Mouse (Mus musculus) liver, embryonic 13.5 days (tissue): Measurements from ENCODE around the gene Ppa1. TPM values are rescaled to one million over a fixed set of nuclear protein-coding genes. Genes with fewer than 3 reads are reported as not detected.

ENCODE experiments used
- ATAC-seq: fragments of 200-750 bp; cut with Nextera tagmentation; 2 replicates; pipeline ENCODE4 v1.8.0; 2017; ENCODE audit warnings: low read depth, mild to moderate bottlenecking, moderate number of reproducible peaks, moderate library complexity
- DNase-seq: peaks from one replicate; pipeline ENCODE4 v3.0.0; 2022
- H3K27ac ChIP-seq: fragments of 300-500 bp; sonication (generic); 2 replicates; pipeline ENCODE4 v1.5.1; 2015; ENCODE audit warnings: moderate library complexity, mild to moderate bottlenecking, inconsistent platforms
- H3K27me3 ChIP-seq: fragments of 300-500 bp; sonication (generic); 2 replicates; pipeline ENCODE4 v1.6.1; 2015; ENCODE audit warnings: mild to moderate bottlenecking, inconsistent platforms
- H3K36me3 ChIP-seq: fragments of 300-500 bp; sonication (generic); 2 replicates; pipeline ENCODE4 v1.6.1; 2015; ENCODE audit warnings: mild to moderate bottlenecking, inconsistent platforms
- H3K4me1 ChIP-seq: fragments of 300-500 bp; sonication (generic); replicated peaks from 2 replicates; pipeline ENCODE4 v1.6.1; 2015; ENCODE audit warnings: inconsistent platforms
- H3K4me2 ChIP-seq: fragments of 300-500 bp; sonication (generic); 2 replicates; pipeline ENCODE4 v1.6.1; 2015; ENCODE audit warnings: inconsistent platforms, mild to moderate bottlenecking, moderate library complexity
- H3K4me3 ChIP-seq: fragments of 300-500 bp; sonication (generic); replicated peaks from 2 replicates; pipeline ENCODE4 v1.5.1; 2015; ENCODE audit warnings: mild to moderate bottlenecking, inconsistent platforms
- H3K9ac ChIP-seq: fragments of 300-500 bp; sonication (generic); 2 replicates; pipeline ENCODE4 v1.6.1; 2015; ENCODE audit warnings: mild to moderate bottlenecking, inconsistent platforms
- H3K9me3 ChIP-seq: fragments of 300-500 bp; sonication (generic); replicated peaks from 2 replicates; pipeline ENCODE4 v1.6.1; 2016; ENCODE audit warnings: inconsistent platforms
- WGBS: fragments of 180-500 bp; shearing (Covaris S2); methylation state at CpG from one replicate; pipeline ENCODE4 v1.1.7; 2015; ENCODE audit not compliant: insufficient replicate concordance; 5-methylcytosine and 5-hydroxymethylcytosine counted together
- polyA plus RNA-seq: library from polyadenylated mRNA; unstranded; fragments of >200 nt; fragmentation: Nextera tagmentation; extraction: Ambion mirVana; gene quantifications from 2 replicates; pipeline ENCODE4 v1.2.1, GENCODE M21; 2015

Ppa1 gene
- polyA plus RNA-seq, 1 experiment from 2014 or later: 140 TPM

- Histone ChIP-seq H3K9me3 (no peaks in the 10 kb centered on the region), H3K9ac (peak overlapping the region; percentile 89), H3K4me3 (peak overlapping the region; percentile 87), H3K27me3 (peaks cover 3% of the 10 kb centered on the region; the same call in 1 of the 2 replicates), H3K27ac (peak overlapping the region; percentile 81), H3K36me3 (peaks cover 18% of the 10 kb centered on the region; the same call in 1 of the 2 replicates), H3K4me1 (peaks cover 30% of the 10 kb centered on the region), H3K4me2 (peak overlapping the region; percentile 96)
- ATAC-seq (peak; percentile 78), DNase-seq (peak; percentile 53)
- WGBS: under 1% methylated on average over 49 of the region's 49 CpGs
Measured at GRCm38 (mm10) chr10:61648737-61649645, 639 bp downstream of the Ppa1 start.

GRCm38 (mm10) chr10:61654105-61654504 is 5.8 kb downstream of the Ppa1 start:
- Histone ChIP-seq H3K4me1 (peaks cover 21% of the 10 kb centered on the region), H3K4me2 (no peak overlapping the region), H3K36me3 (peaks cover 42% of the 10 kb centered on the region), H3K9ac (no peak overlapping the region), H3K4me3 (no peak overlapping the region), H3K27me3 (no peaks in the 10 kb centered on the region), H3K9me3 (no peaks in the 10 kb centered on the region), H3K27ac (no peak overlapping the region)
- WGBS: 80% methylated on average over 4 of the region's 4 CpGs
- DNase-seq (no peak), ATAC-seq (no peak)

- DNase-seq: no peak
- WGBS: 74% methylated on average over 7 of the region's 7 CpGs
Measured at GRCm38 (mm10) chr10:61654691-61655090, 6.3 kb downstream of the Ppa1 start.

GRCm38 (mm10) chr10:61655188-61655587 is 6.8 kb downstream of the Ppa1 start:
- Histone ChIP-seq H3K4me2 (no peak overlapping the region), H3K27ac (no peak overlapping the region), H3K27me3 (no peaks in the 10 kb centered on the region), H3K4me3 (no peak overlapping the region), H3K9ac (no peak overlapping the region), H3K36me3 (peaks cover 53% of the 10 kb centered on the region), H3K4me1 (peaks cover 11% of the 10 kb centered on the region), H3K9me3 (no peaks in the 10 kb centered on the region)
- 80% methylated on average over 3 of the region's 3 CpGs for WGBS
- ATAC-seq (no peak), DNase-seq (no peak)

More at GRCm38 (mm10) chr10:61654691-61655090, 6.3 kb downstream of the Ppa1 start:
- Histone ChIP-seq H3K36me3 (peaks cover 48% of the 10 kb centered on the region), H3K9me3 (no peaks in the 10 kb centered on the region), H3K4me1 (peaks cover 15% of the 10 kb centered on the region), H3K27ac (no peak overlapping the region), H3K4me3 (no peak overlapping the region), H3K9ac (no peak overlapping the region), H3K4me2 (no peak overlapping the region), H3K27me3 (no peaks in the 10 kb centered on the region)
- ATAC-seq: no peak

- Histone ChIP-seq H3K36me3 (peaks cover 65% of the 10 kb centered on the region), H3K4me2 (no peak overlapping the region), H3K9ac (no peak overlapping the region), H3K9me3 (no peaks in the 10 kb centered on the region), H3K27ac (no peak overlapping the region), H3K4me3 (no peak overlapping the region), H3K4me1 (0 out of 2 replicates have a peak, but pooled peaks cover 4% of the 10 kb centered on the region), H3K27me3 (no peaks in the 10 kb centered on the region)
- 72% methylated on average over 18 of the region's 18 CpGs for WGBS
- ATAC-seq (no peak), DNase-seq (no peak)
Measured at GRCm38 (mm10) chr10:61656928-61657882, 8.9 kb downstream of the Ppa1 start.

DNA sequence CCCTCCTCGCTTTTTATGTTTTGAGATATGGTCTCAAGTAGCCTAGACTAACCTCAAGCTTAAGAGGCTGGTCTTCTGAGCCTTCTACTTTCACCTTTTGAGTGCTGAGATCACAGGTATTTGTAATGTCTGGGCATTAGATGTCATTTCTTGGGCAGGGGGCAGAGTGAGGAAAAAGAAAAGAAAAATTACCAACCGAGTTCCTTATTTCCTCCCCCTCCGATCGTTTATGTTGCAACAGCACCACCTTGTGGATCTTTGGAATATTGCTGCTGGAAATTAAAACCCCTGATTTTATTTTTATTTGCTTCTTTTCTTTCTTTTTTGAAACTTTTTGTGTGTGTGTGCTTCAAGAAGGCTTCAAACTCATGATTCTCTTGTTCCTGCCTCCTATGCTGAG is 9.6 kb downstream of the Ppa1 start:
- Histone ChIP-seq H3K36me3 (peaks cover 65% of the 10 kb centered on the region), H3K27ac (no peak overlapping the region), H3K4me2 (no peak overlapping the region), H3K4me3 (no peak overlapping the region), H3K9me3 (no peaks in the 10 kb centered on the region), H3K4me1 (0 out of 2 replicates have a peak, but pooled peaks cover 4% of the 10 kb centered on the region), H3K9ac (no peak overlapping the region), H3K27me3 (no peaks in the 10 kb centered on the region)
- 25% methylated on average over 4 of the region's 4 CpGs for WGBS
- no peak for DNase-seq
- no peak for ATAC-seq

- Histone ChIP-seq H3K36me3 (peaks cover 74% of the 10 kb centered on the region), H3K4me3 (no peak overlapping the region), H3K4me1 (no peaks in the 10 kb centered on the region), H3K9me3 (no peaks in the 10 kb centered on the region), H3K9ac (no peak overlapping the region), H3K27me3 (no peaks in the 10 kb centered on the region), H3K27ac (no peak overlapping the region), H3K4me2 (no peak overlapping the region)
- DNase-seq (no peak), ATAC-seq (no peak)
- 75% methylated on average over 8 of the region's 8 CpGs for WGBS
Measured at GRCm38 (mm10) chr10:61661887-61662286, 13.5 kb downstream of the Ppa1 start.

DNA sequence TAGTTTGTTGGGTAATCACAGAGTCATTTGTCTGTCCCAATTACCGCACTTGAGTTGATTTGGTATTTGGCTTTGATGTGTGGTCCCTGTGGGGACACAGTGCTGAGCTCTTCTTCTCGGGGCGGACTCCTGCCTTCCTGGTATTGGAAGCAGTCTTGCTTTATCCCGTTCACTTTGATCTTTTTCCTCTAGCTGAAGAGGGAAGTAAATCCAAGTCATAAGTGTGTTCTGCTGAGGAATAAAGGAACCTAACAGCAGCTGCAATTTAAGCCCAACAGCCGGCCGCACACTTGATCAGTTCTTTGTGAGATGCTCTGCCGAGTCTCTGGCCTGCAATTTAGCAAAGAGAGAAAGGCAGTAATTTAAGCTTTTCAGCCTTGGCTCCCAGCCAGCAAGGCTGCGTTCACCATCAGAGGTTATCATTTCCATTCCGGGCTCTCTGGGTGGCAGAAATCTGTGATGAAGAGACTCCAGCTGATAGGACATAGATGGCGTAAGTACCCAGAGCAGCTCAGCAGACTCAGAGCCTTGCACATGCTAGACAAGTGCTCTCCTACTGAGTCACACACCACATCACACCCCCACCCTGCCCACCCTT is 14.1 kb downstream of the Ppa1 start:
- no peak for ATAC-seq
- no peaks in the 10 kb centered on the region for H3K9me3 ChIP-seq
- DNase-seq: no peak
- peaks cover 74% of the 10 kb centered on the region for H3K36me3 ChIP-seq
- no peak overlapping the region for H3K9ac ChIP-seq
- no peak overlapping the region for H3K4me2 ChIP-seq
- H3K4me3 ChIP-seq: no peak overlapping the region
- no peaks in the 10 kb centered on the region for H3K4me1 ChIP-seq
- H3K27me3 ChIP-seq: no peaks in the 10 kb centered on the region
- 72% methylated on average over 10 of the region's 10 CpGs for WGBS
- H3K27ac ChIP-seq: no peak overlapping the region

DNA sequence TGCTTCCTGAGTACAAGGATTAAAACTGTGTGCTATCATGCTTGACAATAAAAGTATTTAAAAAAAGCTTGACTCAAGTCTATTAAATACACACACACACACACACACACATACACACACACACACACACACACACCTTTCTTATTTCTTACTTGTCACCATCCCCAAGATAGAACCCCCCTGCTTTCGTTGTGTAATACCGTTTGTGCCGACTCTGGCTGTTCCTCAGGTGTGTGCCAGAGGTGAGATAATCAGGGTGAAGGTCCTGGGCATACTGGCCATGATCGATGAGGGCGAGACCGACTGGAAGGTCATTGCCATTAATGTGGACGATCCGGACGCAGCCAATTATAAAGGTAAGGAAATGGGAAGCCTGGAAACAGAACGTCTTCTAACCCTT is 16.8 kb downstream of the Ppa1 start:
- Histone ChIP-seq H3K9me3 (no peaks in the 10 kb centered on the region), H3K27ac (no peak overlapping the region), H3K4me3 (no peak overlapping the region), H3K36me3 (peaks cover 83% of the 10 kb centered on the region), H3K27me3 (no peaks in the 10 kb centered on the region), H3K9ac (no peak overlapping the region), H3K4me1 (peaks cover 11% of the 10 kb centered on the region), H3K4me2 (no peak overlapping the region)
- ATAC-seq (no peak), DNase-seq (no peak)
- 79% methylated on average over 10 of the region's 10 CpGs for WGBS

GRCm38 (mm10) chr10:61665651-61666050 is 17.3 kb downstream of the Ppa1 start:
- no peak for ATAC-seq
- WGBS: 68% methylated on average over 3 of the region's 3 CpGs
- Histone ChIP-seq H3K9ac (no peak overlapping the region), H3K4me3 (no peak overlapping the region), H3K27me3 (no peaks in the 10 kb centered on the region), H3K9me3 (no peaks in the 10 kb centered on the region), H3K4me2 (no peak overlapping the region), H3K4me1 (peaks cover 16% of the 10 kb centered on the region), H3K27ac (no peak overlapping the region), H3K36me3 (peaks cover 83% of the 10 kb centered on the region)
- no peak for DNase-seq

DNA sequence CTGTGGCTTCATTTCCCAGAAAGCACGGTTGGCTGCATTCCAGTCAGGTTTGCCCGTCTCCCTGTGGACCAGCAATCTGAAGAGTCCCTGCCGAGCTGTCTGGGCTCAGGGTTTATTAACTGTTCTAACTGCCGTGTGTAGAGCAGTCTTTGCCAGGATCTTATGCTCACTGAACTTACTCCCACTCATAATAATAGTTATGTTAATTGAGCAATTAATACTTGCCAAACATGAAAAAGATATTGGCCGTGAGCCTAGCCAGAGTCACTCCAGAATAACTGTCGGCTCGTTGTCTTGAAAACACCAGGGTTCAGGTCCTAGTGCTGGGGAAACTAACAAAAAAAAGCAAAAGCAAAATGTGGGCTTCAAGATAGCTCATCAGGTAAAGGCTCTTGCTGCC is 20.9 kb downstream of the Ppa1 start:
- Histone ChIP-seq H3K36me3 (peaks cover 80% of the 10 kb centered on the region), H3K9ac (no peak overlapping the region), H3K9me3 (no peaks in the 10 kb centered on the region), H3K4me3 (no peak overlapping the region), H3K4me1 (peaks cover 16% of the 10 kb centered on the region), H3K27me3 (no peaks in the 10 kb centered on the region), H3K27ac (no peak overlapping the region), H3K4me2 (no peak overlapping the region)
- ATAC-seq: no peak
- DNase-seq: no peak
- 87% methylated on average over 7 of the region's 7 CpGs for WGBS
